Mouse (Mus musculus) neutrophil, adult 83 days (primary cell): Measurements from ENCODE around the gene Olfr401. TPM values are rescaled to one million over a fixed set of nuclear protein-coding genes. Genes with fewer than 3 reads are reported as not detected.

Experiments used
- total RNA-seq, 2 experiments: library from RNA; stranded (reverse); gene quantifications; one replicate each; pipeline ENCODE4 v1.2.4; 2023

Olfr401 gene
- not detected for total RNA-seq

DNA sequence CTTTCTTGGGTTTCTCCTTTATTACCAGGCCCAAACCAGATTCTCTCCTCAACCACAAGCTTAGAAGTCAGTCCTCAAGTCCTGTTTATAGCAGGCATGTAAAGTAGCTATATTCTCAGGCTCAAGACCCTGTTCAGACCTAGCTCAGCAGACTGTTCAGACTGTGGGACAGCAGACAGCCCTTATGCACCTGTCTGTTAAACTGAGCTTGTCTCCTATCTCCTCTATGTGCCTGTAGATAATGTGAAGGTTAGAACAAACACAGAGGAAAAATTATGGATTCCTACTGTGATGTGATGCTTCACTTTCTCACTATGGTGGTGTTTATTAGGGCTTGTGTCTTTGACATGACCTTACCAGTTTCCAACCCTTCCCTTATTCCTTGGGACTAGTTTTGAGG is at the start of gene Olfr401:
Gene Olfr401 (plus strand): TSS at position 301 of the 400 bp plus-strand sequence.

DNA sequence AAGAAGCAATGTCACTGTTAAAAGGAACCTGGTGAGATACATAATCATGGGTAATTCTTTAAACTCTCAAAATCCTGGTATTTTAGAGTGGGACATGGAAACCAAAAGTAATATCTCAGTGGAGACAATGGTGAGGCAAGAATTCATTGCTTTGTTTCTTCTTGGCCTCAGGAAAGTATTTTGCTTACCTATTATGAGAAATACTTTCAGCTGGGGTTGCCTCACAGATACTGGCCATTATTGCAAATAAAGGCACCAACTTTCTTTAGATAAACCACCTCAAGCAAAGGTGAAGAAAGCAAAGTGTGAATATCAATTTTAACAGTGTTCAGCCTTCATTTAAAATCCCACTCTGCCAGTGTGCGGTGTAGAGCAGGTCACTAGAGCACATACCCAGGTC is 43.9 kb upstream of the Olfr401 start, which contains the start of gene Zfp616:
Gene Zfp616 (plus strand): TSS at position 301 of the 400 bp plus-strand sequence.

DNA sequence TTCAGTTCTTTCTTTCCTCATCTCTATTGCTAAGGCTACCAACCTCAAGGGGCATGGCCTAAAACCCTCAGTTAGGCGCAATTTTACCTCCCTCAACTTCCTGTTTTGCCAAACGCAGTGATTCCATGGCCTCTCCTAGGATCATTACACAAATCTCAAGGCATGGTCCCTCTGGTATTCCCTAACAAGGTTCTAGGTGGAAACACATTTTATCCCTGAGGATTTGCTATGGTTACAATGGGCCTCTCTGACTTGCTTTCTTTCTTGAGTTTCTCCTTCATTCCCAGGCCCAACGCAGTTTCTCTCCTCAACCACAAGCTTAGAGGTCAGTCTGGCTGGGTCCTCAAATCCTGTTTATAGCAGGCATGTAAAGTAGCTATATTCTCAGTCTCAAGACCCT is 39.7 kb downstream of the Olfr401 start, which contains the start of gene Olfr402:
Gene Olfr402 (plus strand): TSS at position 301 of the 400 bp plus-strand sequence.

Other genes starting within 250 kb of the Olfr401 start
- gene Olfr394, start 222.9 kb upstream of the Olfr401 start, total RNA-seq: not detected
- gene Olfr395, start 204.4 kb upstream of the Olfr401 start, total RNA-seq: not detected
- gene Olfr23, start 177.0 kb upstream of the Olfr401 start, total RNA-seq: not detected
- gene Olfr397, start 152.9 kb upstream of the Olfr401 start, total RNA-seq: not detected
- not detected for gene Olfr398, start 123.3 kb upstream of the Olfr401 start, total RNA-seq
- not detected for gene Olfr139, start 57.2 kb upstream of the Olfr401 start, total RNA-seq
- gene Olfr399, start 57.1 kb upstream of the Olfr401 start, total RNA-seq: not detected
- not detected for gene Zfp616, start 43.8 kb upstream of the Olfr401 start, total RNA-seq
- not detected for gene Olfr402, start 39.8 kb downstream of the Olfr401 start, total RNA-seq
- gene Olfr403, start 72.5 kb downstream of the Olfr401 start, total RNA-seq: not detected
- gene Olfr43, start 97.7 kb downstream of the Olfr401 start, total RNA-seq: not detected
- not detected for gene Olfr406, start 146.1 kb downstream of the Olfr401 start, total RNA-seq
- gene Olfr59, start 170.0 kb downstream of the Olfr401 start, total RNA-seq: not detected
- gene Olfr410, start 224.3 kb downstream of the Olfr401 start, total RNA-seq: not detected
- not detected for gene Olfr411, start 238.9 kb downstream of the Olfr401 start, total RNA-seq
- not detected for gene Olfr412, start 248.4 kb downstream of the Olfr401 start, total RNA-seq